Mouse (Mus musculus): ENCODE data around the gene 1700020N01Rik. TPM values are rescaled to one million over a fixed set of nuclear protein-coding genes. Genes with fewer than 3 reads are reported as not detected.

Gene 1700020N01Rik
- total RNA-seq, 2 experiments from 2014 or later = not detected

DNA sequence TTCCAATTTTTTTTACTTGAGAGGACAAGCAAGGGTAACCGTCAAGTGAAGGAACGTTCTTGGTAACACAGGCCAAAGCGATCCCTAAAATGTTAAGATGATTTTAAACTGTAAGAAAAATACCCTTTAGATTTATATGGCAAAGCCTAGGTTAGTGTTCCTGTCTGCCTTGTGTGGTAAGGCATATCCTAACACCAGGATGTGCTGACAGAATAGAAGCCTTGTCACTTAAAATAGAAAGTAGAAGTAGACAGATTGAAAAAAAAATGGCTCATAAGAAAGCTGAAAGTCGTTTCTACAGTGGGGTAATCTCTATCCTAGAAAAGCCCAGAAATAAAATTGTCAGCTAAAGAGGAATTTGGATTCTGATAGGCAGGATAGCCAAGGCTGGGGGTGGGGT is 58.4 kb downstream of the 1700020N01Rik start:
- intact Hi-C loops (cut with DNase I) = no loop called here
- no peak for DNase-seq (ENCODE audit: extremely low spot score in 1 of 2, low spot score in 2 of 2)

- DNase-seq (ENCODE audit: extremely low spot score in 1 of 2, low spot score in 2 of 2) = no peak
- intact Hi-C loops (cut with DNase I) = no loop called here
These were observed 59.7 kb downstream of the 1700020N01Rik start for GRCm38 (mm10) chr10:21652426-21653345.

GRCm38 (mm10) chr10:21653469-21653868 is 60.5 kb downstream of the 1700020N01Rik start:
- intact Hi-C loops (cut with DNase I) = no loop called here
- no peak for DNase-seq (ENCODE audit: extremely low spot score in 1 of 2, low spot score in 2 of 2)

DNA sequence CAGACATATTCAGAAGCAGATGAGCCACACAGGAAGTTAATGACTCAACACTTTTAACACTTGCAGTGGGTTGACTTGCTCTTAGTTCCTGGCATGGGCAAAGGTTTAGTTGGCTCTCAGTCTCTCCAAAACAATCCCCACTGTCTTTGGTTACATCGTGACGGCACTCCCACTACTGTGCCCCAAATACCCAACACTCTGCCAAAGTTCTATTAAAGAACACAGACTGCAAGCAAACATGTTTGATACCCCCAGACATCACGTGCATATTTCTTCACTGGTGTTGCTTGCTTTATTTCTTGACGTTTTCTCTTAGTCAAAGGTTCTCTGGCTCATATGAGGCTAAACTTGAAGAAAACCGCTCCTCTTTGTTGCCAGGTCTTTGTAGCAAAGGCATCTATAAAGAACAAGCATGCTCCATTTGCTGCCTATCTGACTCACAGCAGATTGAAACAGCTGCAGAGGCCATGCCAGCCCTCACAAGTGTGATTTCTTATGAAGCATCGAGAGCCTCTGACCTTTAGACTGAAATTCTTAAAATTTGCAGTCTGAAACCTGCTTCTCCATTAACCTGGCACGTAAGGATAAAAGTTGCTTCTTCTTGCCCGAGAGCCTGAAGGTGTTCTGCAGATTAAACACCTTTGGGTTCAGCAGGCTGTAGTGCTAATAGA is 66.8 kb downstream of the 1700020N01Rik start:
- DNase-seq (ENCODE audit: extremely low spot score in 1 of 2, low spot score in 2 of 2) = no peak
- intact Hi-C loops (cut with DNase I) = no loop called here

DNA sequence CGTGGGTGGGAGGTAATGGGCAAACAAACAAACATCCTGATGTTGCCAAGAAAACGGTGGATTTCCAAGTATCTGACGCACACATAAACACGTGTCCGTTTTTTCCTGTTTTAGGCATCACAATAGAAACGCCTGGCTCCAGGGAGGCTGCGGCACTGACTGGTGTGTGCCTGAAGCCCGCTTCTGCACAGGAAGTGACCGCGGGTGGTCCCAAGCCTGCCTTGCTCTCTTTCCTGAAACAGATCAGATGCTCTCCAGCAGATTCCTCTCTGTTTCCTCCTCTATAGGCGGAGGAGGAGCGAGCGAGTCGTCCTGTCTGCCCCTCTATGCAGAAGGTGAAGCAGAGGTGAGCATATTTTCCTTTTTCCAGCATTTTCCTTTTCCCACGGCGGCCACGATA is 76.0 kb downstream of the 1700020N01Rik start:
- DNase-seq (ENCODE audit: extremely low spot score in 1 of 2, low spot score in 2 of 2) = peak in 1 of 2 experiments; percentile 84
- intact Hi-C loops (cut with DNase I) = no loop called here

DNA sequence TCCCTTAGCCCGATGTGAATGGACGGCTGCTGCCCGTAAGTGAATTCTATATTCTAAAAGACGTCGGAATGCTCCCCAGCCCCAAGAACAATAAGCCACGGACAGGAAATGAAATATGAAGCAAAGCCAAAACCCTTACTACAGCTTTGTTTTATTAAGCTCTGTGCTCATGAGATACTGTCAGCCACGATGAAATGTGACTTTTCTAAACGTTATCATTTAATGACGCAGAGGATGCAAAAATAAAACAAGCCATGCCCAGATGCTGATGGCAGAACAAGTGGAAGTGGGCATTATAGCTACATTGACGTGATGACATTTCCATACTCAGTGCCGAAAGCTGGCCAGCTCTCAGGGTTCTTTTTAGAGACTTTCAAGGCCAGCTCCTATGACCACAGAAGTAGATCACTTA is 76.8 kb downstream of the 1700020N01Rik start:
- intact Hi-C loops (cut with DNase I) = no loop called here
- DNase-seq (ENCODE audit: extremely low spot score in 1 of 2, low spot score in 2 of 2) = no peak

DNA sequence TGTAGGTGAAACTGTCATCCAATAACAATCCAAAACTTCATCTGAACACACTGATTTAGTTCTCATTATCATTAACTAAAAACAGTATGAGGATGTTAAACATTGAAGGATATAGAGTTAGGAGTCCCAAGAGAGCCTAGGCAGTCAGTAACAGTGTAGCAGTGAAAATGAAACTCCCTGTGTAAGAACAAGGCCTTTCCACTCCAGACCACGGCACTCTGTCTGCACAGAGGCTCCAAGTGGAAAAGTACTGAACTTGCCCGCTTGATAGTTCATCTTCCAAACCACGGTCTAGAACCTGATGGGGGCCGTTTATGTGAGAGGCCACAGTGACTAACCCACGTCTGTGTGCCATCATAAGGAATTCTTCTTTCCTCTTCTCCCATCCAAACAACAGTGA is 77.2 kb downstream of the 1700020N01Rik start:
- intact Hi-C loops (cut with DNase I) = no loop called here

More for the DNA sequence above, 77.2 kb downstream of the 1700020N01Rik start:
- DNase-seq (ENCODE audit: extremely low spot score in 1 of 2, low spot score in 2 of 2) = no peak

Other genes with a start within 250 kb of the 1700020N01Rik start
- gene Aldh8a1, start 215.9 kb upstream of the 1700020N01Rik start, total RNA-seq (2021) = not detected